Mouse (Mus musculus) gastrocnemius, postnatal 25 days (tissue): Measurements from ENCODE around the gene Pdzrn3. TPM values are rescaled to one million over a fixed set of nuclear protein-coding genes. Genes with fewer than 3 reads are reported as not detected.

Source experiments
- DNase-seq: peaks from one replicate; pipeline ENCODE4 v3.0.0; 2022
- total RNA-seq, 2 experiments: library from RNA; stranded (reverse); gene quantifications; 1 replicate in 1 of 2; 2 replicates in 1 of 2; pipeline ENCODE4 v1.2.3; 2021

The Pdzrn3 gene
- total RNA-seq, 2 experiments from 2014 or later, result 52.5 to 72.9 TPM

DNA sequence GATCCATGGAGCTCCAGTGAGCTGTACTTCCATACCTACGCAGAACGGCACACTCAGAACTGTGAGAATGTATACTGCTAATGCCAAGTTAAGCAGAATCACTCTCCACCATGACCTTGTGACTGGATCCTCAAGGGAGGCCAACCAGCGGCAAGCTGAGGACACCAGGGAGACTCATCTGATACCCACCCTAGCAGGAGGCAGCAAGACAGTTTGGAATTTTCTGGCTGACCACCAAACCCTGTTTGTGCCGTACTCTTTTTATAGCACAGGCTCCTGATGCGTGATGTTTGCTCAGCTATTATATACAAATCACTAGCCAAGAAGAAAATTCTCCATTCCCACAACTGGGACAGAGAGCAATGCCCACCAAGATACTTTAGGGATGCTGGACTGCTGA, 50.0 kb downstream of the Pdzrn3 start:
- peak; percentile 62 for DNase-seq

DNA sequence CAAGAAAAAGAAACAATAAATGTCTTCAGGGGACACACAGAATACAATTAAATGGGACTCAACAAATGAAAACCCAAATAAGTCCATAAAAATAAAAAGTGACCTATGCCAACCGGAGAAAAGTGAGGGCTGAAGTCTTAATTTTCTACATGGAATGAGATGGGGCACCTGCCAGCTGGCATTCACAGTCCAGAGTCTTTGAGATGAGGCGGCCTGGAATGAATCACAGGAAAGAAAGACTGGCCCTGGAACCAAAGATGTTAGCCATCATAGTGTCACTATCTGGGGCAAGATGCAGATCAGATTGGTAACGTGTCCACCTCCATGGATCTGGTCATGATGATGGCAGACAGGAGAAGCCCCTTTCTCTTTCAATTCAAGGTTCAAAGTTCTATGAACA, 50.5 kb downstream of the Pdzrn3 start:
- DNase-seq, result no peak

- no peak for DNase-seq
Observed at GRCm38 (mm10) chr6:101325842-101326639, 51.7 kb downstream of the Pdzrn3 start.

GRCm38 (mm10) chr6:101322580-101322979, 55.1 kb downstream of the Pdzrn3 start:
- DNase-seq, result no peak

- DNase-seq, result no peak
Observed at GRCm38 (mm10) chr6:101320386-101320785, 57.3 kb downstream of the Pdzrn3 start.

DNA sequence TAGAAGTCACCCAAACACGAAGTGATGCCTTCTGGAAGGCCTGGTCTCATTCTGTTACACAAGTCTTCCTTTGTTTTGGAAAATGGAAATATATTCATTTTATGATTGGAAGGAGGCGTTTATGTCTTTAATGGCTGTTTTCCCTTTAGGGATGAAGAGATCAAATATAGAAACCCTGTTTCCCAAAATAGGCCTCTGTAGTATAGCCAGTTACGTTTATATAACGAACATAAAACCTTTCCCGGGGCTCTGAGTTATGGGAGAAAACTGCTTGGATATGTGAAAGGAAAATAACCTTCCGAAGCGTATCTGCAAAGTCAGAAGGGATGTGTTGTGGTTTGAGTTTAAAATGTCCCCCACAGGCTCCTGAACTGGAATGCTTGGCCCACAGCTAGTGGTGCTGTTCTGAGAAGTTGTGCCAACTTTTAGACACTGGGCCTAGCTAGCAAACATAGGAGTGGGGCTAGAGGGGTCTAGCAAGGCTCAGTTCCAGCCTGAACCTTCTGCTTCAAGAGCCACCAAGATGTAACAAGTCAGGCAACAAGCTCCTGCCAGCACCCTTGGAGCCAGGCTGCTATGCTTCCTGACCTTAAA, 58.2 kb downstream of the Pdzrn3 start:
- DNase-seq, result no peak

- DNase-seq, result no peak
Observed at GRCm38 (mm10) chr6:101318530-101318929, 59.2 kb downstream of the Pdzrn3 start.

DNA sequence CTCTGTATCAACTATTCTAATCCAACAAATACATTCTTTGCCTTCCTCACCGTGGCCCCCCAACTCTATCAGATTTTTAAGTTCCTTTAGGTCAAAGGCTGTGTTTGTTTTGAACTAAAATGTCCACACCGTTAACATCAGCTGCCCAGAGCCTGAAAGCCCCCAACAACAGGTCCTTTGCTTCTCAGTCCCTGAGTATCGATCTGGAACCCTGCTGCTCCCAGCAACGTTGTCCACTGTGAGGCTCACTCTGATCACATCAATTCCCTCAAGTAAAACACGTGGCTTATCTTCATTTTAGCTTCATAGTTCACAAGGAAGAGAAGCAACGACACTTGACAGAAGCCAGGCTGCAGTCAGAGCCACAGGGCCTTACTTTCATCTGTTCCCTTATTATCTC, 66.3 kb downstream of the Pdzrn3 start:
- no peak for DNase-seq

GRCm38 (mm10) chr6:101310491-101310890, 67.2 kb downstream of the Pdzrn3 start:
- no peak for DNase-seq

DNA sequence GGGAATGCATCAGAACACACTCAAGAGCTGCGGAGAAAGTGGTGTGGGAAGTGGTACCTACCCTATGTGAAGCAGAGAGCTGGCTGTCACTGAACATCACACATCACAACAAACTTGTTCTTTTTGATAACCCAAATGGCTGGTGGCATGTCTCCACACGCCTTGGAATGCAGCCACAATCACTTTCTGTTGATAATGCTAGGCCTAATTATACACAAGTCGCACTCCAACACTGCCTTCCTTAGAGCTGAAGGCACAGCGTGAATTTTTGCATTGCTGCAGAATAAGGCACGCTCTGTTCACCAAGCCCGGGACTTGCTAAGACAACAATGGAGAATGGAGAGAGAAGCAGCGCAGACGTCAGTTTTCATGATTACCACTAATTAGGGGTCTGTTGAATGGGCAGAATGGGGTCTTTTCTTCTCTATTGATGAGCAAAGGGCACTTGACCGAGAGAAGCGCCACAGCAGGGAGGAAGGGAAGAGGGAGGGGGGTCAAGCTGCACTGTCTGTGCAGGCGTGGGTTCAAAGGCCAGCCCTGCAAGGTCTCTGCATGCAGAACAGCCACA, 69.6 kb downstream of the Pdzrn3 start:
- DNase-seq, result no peak

DNA sequence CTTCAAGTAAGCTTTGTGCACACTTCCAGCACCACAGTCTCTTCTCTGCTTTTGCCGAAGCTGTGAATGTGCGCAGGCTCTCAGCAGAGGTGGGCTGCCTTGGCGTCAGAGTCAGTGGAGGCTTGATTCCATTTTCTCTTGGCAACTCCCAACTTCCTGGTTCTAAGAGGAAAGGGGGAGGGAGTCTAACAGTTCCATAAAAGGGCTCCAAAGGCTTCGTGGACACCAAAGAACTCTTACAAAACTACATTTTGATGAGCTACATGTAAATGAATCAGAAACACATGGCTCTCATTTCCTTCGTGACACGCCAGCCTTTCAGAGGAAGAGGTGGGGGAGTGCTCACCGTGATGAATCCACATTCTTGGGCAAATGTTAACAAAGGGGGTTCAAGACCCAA, 70.9 kb downstream of the Pdzrn3 start:
- no peak for DNase-seq

GRCm38 (mm10) chr6:101305543-101305942, 72.2 kb downstream of the Pdzrn3 start:
- DNase-seq, result no peak

- DNase-seq, result no peak
Observed at GRCm38 (mm10) chr6:101303959-101304738, 73.5 kb downstream of the Pdzrn3 start.

DNA sequence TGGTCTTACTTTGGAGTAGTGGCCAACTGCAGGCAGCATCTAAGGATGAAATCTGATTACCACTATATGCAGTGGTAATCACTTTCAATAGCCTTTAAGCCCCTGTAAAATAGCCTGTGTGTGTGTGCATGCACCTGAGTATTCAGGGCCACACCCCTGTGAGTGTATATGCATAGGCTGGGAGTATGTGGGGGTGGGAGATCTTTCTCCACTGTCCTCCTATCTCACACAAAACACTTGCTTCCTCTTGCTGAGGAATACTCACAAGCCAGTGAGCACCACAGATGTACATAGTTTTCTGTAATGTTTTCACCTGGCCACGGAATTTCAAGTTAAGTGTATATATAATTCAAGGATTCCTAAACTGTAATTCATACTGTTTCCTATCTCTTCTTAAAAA, 74.2 kb downstream of the Pdzrn3 start:
- no peak for DNase-seq

GRCm38 (mm10) chr6:101301154-101301553, 76.5 kb downstream of the Pdzrn3 start:
- no peak for DNase-seq

DNA sequence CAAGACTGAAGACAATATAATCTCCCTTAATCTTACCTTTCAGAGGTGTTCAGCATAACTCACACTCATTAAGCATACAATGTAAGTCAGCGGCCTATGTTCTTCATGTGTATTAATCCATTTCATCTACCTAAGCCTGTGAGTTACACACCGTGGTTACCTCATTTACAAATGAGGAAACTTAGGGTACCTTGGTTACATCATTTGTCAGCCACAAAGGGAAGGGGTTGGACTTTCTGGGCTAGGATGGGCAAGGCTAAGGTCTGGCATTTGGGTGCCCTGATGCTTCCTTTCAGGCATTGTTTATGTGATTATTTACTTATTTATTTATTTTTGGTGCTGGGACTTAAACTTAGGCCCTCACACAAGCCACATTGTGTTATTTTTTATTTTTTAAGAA, 78.3 kb downstream of the Pdzrn3 start:
- DNase-seq, result no peak

DNA sequence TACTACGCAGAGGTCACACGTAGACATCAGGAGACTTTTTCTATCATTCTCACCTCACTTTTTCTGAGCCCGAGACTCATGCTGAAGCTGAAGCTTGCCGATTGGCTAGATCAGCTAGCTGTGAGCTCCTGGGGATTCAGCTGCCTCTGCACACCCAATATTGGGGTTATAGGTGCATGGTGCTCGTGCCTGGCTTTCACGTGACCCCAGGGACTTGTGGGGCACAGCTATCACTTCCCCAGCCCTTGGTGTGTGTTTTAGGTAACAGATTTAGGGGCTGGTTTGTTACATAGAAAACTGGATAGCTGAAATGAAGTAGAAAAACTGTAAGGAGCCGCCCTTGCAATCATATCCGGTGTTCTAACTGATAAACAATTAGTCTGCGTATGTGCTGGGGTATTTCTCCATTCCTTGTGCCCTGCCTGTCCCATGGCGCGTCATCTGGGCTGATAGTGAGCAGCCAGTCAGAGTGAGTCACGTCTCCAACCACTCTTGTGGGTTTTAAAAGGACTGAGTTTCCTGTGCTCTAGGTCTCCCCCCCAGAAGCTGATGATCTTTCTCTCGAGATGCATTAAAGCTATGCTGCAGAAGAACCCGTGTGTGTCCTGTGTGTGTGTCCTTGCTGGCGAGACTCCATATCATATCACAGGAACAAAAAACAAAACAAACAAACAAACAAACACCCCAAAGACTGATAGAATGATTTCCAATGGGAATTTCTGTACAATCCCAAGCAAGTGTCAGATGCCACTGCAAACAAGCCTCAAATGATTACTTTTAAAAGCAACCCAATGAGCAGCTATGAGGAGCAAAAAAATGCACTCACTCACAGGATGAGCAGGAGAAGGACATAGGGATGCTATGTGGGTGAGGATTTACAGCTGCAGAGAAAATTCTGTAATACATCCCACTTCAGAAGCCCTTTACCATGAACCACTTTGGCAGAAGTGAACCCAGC, 79.9 kb downstream of the Pdzrn3 start:
- no peak for DNase-seq

- DNase-seq, result no peak
Observed at GRCm38 (mm10) chr6:101296997-101297396, 80.7 kb downstream of the Pdzrn3 start.

GRCm38 (mm10) chr6:101296280-101296679, 81.4 kb downstream of the Pdzrn3 start:
- DNase-seq, result no peak

DNA sequence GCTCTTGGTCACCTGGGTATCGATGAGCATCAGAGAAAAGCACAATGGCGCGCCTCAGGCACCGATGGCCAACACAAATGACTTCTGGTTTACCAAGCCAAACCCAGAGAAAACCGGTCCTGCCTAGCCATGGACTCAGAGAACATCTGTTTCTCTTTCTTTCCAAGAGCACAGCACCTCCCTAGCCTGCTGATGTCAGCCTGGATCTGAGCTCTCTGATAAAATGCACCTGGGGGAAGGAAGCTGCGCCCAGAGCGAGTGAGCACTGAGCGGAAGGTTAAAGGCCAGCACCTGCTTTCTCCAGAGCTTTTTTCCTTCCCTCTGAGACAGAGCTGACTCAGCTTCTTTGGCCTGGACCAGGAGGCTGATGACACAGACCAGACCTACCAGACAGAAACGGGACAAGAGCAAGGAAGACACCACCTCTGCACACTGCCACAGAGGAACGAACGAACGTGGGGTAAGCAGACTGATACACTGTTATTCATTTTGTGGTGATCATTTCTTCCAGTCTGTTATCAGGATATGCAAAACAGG, 84.6 kb downstream of the Pdzrn3 start:
- no peak for DNase-seq

DNA sequence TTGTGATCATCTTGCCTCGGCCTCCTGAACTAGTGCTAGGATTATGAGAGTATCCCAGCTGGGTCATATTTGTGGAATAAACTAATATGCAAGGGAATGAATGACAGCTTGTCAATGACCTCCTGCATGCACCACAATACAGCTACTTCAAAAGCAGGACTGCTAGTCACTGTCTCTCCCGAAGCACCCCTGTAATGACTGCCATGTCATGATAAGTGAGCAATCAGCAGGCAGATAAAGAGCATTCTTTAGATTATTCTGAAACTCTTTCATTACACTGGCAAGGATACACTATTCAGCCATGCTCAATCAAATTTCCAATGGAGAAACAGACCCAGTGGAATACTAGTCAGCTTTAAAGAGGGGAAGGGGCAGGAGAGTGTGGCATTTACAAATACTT, 85.8 kb downstream of the Pdzrn3 start:
- no peak for DNase-seq
